Mouse (Mus musculus) testis, adult 2 months (tissue): ENCODE measurements around the gene 1810010H24Rik. TPM values are rescaled to one million over a fixed set of nuclear protein-coding genes. Genes with fewer than 3 reads are reported as not detected.
"Not testable (repeated sequence)": the region's sequence is repeated elsewhere in the genome, so short reads cannot be mapped to it uniquely, and the experiment has no call there.

Source experiments
- H3K27ac ChIP-seq: fragments of 200-500 bp; 2 replicates; pipeline ENCODE4 v1.5.1; 2012; ENCODE audit warnings: low read depth, low read length; ENCODE audit not compliant: control insufficient read depth, insufficient read depth
- H3K27me3 ChIP-seq: fragments of 200-500 bp; 2 replicates; pipeline ENCODE4 v1.6.1; 2012; ENCODE audit warnings: mild to moderate bottlenecking, low read length, moderate library complexity; ENCODE audit not compliant: control insufficient read depth, insufficient read depth
- H3K36me3 ChIP-seq: fragments of 200-500 bp; 2 replicates; pipeline ENCODE4 v1.6.1; 2012; ENCODE audit warnings: mild to moderate bottlenecking, low read length; ENCODE audit not compliant: control insufficient read depth, insufficient read depth
- H3K4me1 ChIP-seq: fragments of 200-500 bp; 2 replicates; pipeline ENCODE4 v1.6.1; 2012; ENCODE audit warnings: low read length; ENCODE audit not compliant: control insufficient read depth, insufficient read depth
- H3K4me3 ChIP-seq: fragments of 200-500 bp; 2 replicates; pipeline ENCODE4 v1.5.1; 2012; ENCODE audit warnings: low read depth, mild to moderate bottlenecking, low read length, moderate library complexity, mixed read lengths; ENCODE audit not compliant: control insufficient read depth
- CTCF ChIP-seq: fragments of 200-500 bp; IDR thresholded peaks from 2 replicates; pipeline ENCODE4 v1.5.1; 2012; ENCODE audit warnings: low read depth, mild to moderate bottlenecking, inconsistent platforms, low read length, moderate library complexity; ENCODE audit not compliant: control insufficient read depth, insufficient read depth, insufficient replicate concordance
- POLR2A ChIP-seq: fragments of 200-500 bp; IDR thresholded peaks from 2 replicates; pipeline ENCODE4 v1.6.1; 2012; ENCODE audit warnings: low read depth, mild to moderate bottlenecking, inconsistent platforms, low read length, moderate library complexity; ENCODE audit not compliant: control insufficient read depth
- polyA plus RNA-seq: library from polyadenylated mRNA; depleted of rRNA; stranded (reverse); fragments of >200 nt; gene quantifications from 2 replicates; pipeline ENCODE4 v1.2.3, GENCODE M21; 2012; rRNA removed

Gene 1810010H24Rik
- polyA plus RNA-seq, 1 experiment = 0.62 TPM

DNA sequence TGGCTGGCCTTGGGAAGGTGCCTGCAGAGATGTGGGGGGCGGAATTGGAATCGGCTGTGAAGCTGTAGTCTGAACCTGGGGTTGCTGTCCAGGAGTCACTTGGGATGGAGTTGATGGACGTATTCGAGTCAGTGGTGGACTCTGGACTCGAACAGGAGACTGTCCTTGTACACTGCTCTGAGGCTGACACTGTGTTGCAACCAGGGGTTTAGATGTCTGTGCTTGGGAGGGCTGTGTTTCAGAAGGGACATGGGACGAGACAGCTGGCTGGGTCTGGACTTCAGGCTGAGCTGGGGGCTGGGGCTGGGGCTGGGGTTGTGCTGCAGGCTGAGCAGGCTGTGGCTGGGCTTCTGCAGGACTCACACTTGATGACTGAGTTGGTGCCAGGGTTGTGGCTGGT lies 29.4 kb downstream of the 1810010H24Rik start:
- no peak overlapping the region for H3K27ac ChIP-seq
- H3K27me3 ChIP-seq = no peaks in the 10 kb centered on the region
- H3K36me3 ChIP-seq = peaks cover 3% of the 10 kb centered on the region
- TF ChIP-seq CTCF (no peak), POLR2A (no peak)
- H3K4me1 ChIP-seq = no peaks in the 10 kb centered on the region
- no peak overlapping the region for H3K4me3 ChIP-seq

GRCm38 (mm10) chr11:107057391-107057790 lies 31.9 kb downstream of the 1810010H24Rik start:
- Histone ChIP-seq H3K27ac (no peak overlapping the region), H3K27me3 (no peaks in the 10 kb centered on the region), H3K4me1 (no peaks in the 10 kb centered on the region), H3K36me3 (peaks cover 6% of the 10 kb centered on the region), H3K4me3 (no peak overlapping the region)
- no peak for TF ChIP-seq CTCF
- no peak for TF ChIP-seq POLR2A

GRCm38 (mm10) chr11:107059634-107060033 lies 34.2 kb downstream of the 1810010H24Rik start:
- H3K27ac ChIP-seq, H3K27me3 ChIP-seq, H3K4me1 ChIP-seq, H3K4me3 ChIP-seq, H3K36me3 ChIP-seq: not testable (repeated sequence)

DNA sequence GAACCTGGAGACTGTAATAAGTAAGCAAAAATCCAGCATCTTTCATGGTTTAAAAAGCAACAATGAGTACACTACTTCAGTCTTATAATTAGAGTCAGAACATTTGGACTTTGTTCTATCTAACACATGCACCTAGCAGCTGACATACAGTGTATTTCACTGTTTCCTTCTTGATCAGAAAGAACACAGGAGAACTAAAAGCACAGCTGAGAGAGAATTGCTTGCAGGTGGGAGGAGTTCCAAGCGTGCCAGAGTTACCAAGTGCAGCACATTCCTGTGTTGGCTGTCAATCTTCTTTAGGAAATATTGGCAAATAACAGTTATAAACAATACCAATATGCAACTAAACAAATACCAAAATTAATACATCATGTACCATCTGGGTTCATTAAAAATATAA lies 35.5 kb downstream of the 1810010H24Rik start:
- H3K4me1 ChIP-seq = no peaks in the 10 kb centered on the region
- no peak overlapping the region for H3K4me3 ChIP-seq
- peaks cover 8% of the 10 kb centered on the region for H3K36me3 ChIP-seq
- H3K27me3 ChIP-seq = no peaks in the 10 kb centered on the region
- H3K27ac ChIP-seq = no peak overlapping the region
- TF ChIP-seq POLR2A = no peak
- TF ChIP-seq CTCF = no peak

- Histone ChIP-seq H3K36me3 (peaks cover 6% of the 10 kb centered on the region), H3K27ac (no peak overlapping the region), H3K4me1 (no peaks in the 10 kb centered on the region), H3K27me3 (no peaks in the 10 kb centered on the region), H3K4me3 (no peak overlapping the region)
- no peak for TF ChIP-seq CTCF
- no peak for TF ChIP-seq POLR2A
These were observed 37.6 kb downstream of the 1810010H24Rik start for GRCm38 (mm10) chr11:107063067-107063466.

DNA sequence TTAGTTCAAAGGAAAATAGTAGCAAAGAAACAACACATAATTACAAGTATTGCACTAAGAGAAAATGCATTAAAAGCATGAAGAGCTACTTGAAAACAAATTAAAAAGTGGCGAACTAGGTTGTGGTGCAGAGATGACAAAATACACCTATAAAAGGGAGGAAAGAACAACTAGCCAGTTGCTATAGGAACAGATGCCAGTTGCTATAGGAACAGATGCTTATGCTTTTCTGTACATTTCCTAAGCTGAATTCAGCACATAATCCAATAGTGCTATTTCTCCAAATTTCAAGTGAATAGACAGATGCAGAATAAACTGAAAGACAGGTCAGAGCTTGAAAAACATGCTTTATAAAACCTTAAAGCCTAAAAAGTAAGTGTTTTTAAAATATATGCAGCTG lies 39.1 kb downstream of the 1810010H24Rik start:
- Histone ChIP-seq H3K27ac (no peak overlapping the region), H3K4me3 (no peak overlapping the region), H3K27me3 (no peaks in the 10 kb centered on the region), H3K4me1 (no peaks in the 10 kb centered on the region), H3K36me3 (peaks cover 4% of the 10 kb centered on the region)
- TF ChIP-seq POLR2A = no peak
- TF ChIP-seq CTCF = no peak

GRCm38 (mm10) chr11:107065216-107065785 lies 39.8 kb downstream of the 1810010H24Rik start:
- Histone ChIP-seq H3K27ac (no peak overlapping the region), H3K4me1 (no peaks in the 10 kb centered on the region), H3K4me3 (no peak overlapping the region), H3K27me3 (no peaks in the 10 kb centered on the region), H3K36me3 (peaks cover 4% of the 10 kb centered on the region)
- TF ChIP-seq POLR2A = no peak
- no peak for TF ChIP-seq CTCF

Other genes starting within 250 kb of the 1810010H24Rik start
- 2.8 and 3.1 TPM in 2 replicates for gene Polg2, start 246.1 kb upstream of the 1810010H24Rik start, polyA plus RNA-seq
- gene Ddx5, start 236.5 kb upstream of the 1810010H24Rik start, polyA plus RNA-seq = 642 and 659 TPM in 2 replicates
- gene Cep95, start 236.4 kb upstream of the 1810010H24Rik start, polyA plus RNA-seq = 18.5 and 20.8 TPM in 2 replicates
- gene Smurf2, start 105.0 kb upstream of the 1810010H24Rik start, polyA plus RNA-seq = 11.0 and 11.3 TPM in 2 replicates
- gene Kpna2, start 26.1 kb upstream of the 1810010H24Rik start, polyA plus RNA-seq = 36.5 and 150 TPM in 2 replicates
- gene Bptf, start 106.4 kb downstream of the 1810010H24Rik start, polyA plus RNA-seq = 16.1 and 17.7 TPM in 2 replicates
- gene Nol11, start 163.7 kb downstream of the 1810010H24Rik start, polyA plus RNA-seq = 3.4 and 4.3 TPM in 2 replicates